Mouse (Mus musculus) megakaryocyte, adult 5-6 weeks (primary cell): ENCODE results near the gene Mb21d2. TPM values are rescaled to one million over a fixed set of nuclear protein-coding genes. Genes with fewer than 3 reads are reported as not detected.

Experiments
- ATAC-seq: 2 replicates; pipeline ENCODE4 v1.8.0; 2016; ENCODE audit warnings: mild to moderate bottlenecking, inconsistent platforms; ENCODE audit not compliant: poor library complexity, severe bottlenecking
- total RNA-seq, 2 experiments: library from RNA; stranded (forward) in 1 of 2; stranded (reverse) in 1 of 2; fragments of 153-499, 151-499 nt in 1 of 2; fragments of 221-1000, 200-1000 nt in 1 of 2; gene quantifications; 2 replicates each; pipeline versions ENCODE4 v1.2.3 to v1.2.4; 2015 to 2017

The Mb21d2 gene
- total RNA-seq, 2 experiments from 2014 or later = not detected

DNA sequence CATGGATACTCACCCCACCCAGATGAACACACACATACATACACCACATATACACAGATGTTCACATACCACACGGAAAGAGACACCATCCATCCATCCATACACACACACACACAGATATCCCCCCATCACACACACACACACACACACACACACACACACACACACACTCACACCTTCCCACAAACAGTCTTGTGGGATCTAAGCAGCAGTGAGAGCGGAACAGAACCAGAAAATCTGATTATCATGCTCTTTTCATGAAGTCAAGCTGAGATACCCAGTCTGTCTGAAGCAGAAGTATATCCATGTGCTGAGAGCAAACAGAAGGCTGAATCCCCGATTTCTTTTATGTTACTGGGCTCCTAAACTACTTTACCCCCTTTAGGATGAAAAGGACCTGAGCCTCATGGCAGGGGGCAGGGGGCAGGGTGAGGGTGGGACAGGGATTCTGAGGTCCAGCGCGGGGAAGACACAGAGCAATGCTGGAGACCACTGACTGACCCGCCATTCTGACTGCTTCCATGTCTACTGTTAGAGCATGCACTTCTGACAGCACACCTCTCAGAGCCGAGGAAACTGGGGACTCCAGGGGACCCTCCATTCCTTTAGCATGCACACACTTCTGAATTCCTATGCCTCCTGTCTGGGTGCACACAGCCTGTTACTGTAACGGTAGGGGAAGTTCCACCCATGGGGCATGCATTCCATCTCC, 62.7 kb downstream of the Mb21d2 start:
- no peak for ATAC-seq

GRCm38 (mm10) chr16:28863616-28864015, 65.9 kb downstream of the Mb21d2 start:
- no peak for ATAC-seq

DNA sequence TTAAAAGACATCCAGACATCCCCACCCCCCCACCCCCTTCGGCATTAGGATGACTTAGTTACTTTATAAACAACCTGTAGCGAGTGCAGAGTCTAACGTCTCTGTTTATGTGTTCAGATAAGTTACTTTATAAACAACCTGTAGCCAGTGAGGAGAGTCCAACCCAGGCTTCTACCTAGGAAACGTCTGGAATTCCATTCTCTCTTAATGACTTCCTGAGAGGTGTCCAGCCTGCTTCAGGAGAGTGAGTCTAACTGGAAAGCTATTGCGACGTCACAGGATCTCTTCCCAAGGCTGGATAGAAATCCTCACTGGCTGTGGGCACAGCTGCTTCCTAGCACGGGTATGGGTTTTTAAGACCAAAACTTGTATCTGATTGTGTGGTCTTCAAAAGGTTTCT, 67.4 kb downstream of the Mb21d2 start:
- no peak for ATAC-seq

- ATAC-seq = no peak
Measured at GRCm38 (mm10) chr16:28859678-28860077, 69.8 kb downstream of the Mb21d2 start.

GRCm38 (mm10) chr16:28859009-28859288, 70.5 kb downstream of the Mb21d2 start:
- no peak for ATAC-seq

DNA sequence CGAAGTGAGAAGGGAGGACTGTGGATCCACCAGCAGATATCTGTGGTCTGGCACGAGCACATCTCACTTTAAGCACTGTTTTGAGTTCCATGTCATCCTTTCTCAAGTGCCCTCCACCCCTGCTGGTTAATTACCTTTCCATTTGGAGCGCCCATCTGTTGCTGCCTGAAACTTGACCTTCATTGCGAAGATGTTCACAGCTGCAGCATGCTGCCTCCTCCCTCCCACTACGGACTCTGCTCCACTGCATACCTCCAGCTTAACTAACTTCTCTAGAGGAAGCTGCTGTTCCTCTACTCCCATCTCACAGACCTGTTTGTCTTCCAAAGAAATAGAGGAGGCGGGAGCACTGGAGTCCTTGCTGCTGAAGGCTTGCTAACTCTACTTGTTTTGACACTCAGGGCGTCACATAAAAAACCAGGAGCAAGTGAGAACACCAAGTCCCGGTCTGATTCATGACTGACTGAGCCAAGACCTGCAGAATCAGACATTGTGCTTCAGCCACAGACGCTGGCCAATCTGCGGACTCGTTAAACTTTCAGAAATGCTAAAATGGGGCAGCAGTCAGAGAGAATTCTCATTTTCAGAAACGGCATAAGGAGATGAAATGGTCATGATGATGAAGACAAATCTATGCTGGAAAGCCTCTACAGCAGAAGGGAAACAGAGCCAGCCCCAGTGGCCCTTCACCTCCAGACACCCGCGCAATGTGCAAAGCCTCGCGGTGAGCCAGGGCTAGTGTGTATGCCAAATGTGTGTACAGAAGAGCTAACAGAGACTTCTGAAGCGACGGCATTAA, 71.1 kb downstream of the Mb21d2 start:
- ATAC-seq = no peak

GRCm38 (mm10) chr16:28851409-28851821, 78.1 kb downstream of the Mb21d2 start:
- ATAC-seq = no peak

GRCm38 (mm10) chr16:28850881-28851280, 78.6 kb downstream of the Mb21d2 start:
- no peak for ATAC-seq

DNA sequence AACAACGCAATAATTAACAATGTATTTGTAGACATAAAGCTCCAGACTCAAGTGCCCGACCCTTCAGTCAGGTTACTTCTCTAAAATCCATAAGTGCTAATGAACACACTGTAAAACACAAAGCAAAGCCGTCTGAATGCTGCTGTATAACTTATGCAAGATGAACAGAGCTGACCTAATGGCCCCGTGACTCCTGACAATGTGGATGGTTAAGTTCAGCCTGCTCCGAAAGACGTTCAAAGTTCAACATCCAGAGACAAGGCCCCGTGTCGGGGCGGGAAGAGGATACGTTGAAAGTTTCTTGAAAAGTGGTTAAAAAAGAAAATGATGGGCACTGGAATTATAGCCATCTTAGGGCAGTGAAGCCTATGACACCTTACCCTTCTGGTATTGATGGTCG, 83.3 kb downstream of the Mb21d2 start:
- no peak for ATAC-seq

DNA sequence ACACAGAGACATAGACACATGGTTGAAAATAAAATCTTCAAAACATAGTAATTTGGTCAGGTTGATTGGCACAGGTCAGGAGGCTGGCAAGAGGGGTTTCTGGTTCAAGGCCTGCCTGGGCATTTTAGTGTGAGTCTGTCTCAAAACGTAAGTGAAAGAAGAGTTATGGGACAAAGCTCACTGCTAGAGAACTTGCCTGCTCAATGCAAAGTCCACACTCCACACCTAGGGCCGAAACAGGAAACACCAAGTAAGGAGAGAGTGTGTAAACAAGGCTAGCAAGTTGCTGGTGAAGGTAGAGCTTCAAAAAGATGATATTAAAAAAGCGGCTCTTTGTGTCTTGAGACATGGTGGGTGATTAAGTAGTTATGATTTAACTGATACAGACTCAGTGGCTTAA, 84.1 kb downstream of the Mb21d2 start:
- ATAC-seq = no peak

DNA sequence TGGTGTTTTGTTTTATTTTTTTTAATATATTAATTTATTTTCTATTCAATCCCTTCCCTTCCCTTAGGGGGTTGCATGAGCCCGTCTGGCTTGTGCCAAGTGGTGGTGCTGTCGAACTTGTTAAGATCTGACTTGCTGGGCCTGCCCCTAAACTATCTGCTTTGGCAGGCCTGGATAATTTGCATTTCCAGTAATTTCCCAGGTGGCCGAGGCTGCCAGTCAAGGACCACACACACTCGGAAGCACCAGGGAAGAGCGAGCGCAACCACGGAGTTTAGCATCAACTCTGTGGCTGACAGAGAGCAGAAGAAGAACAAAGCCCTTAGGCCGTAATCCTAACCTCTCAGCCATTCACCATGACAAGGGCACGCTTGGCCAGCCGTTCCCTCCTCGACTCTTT, 88.4 kb downstream of the Mb21d2 start:
- ATAC-seq = no peak

DNA sequence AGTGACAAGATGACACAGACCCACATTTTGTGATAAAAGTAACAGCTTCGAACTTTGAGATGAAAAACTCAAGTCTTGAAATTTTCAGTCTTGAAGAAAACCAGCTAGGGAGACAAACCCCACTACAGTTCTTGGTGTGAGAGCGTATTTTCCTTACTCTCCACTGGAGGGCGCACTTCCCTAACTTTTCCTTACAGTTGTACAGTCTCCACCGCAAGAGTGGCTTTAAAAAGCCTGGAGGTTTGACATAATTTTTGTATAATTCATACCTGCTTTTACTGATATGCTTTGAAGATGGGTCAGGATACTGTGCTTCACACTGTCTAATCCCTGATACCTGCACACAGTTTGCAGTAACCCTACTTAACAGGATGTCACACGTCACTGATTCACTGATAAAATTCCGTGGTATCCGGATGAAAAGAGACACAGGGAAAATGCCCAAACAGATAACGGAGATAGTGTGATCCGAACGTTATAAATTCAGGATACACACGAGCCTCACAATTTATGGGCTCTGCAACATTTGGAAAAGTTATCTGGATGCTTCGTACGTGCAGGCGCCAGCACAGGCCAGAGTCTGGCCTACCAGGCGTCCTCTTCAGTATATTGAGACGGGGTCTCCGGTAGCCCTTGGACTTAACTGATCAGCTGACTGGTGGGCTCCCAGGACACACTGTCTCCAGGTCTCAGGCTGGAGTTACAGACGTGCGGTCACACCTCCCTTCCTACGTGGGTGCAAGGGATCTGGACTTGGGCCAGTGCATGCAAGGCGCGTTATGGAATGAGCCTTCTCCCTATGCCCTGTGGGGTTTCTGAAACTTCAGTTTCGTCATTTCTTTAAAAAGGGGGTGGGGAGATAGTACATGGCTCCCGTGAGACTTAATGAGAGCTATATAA, 89.1 kb downstream of the Mb21d2 start:
- ATAC-seq = no peak

DNA sequence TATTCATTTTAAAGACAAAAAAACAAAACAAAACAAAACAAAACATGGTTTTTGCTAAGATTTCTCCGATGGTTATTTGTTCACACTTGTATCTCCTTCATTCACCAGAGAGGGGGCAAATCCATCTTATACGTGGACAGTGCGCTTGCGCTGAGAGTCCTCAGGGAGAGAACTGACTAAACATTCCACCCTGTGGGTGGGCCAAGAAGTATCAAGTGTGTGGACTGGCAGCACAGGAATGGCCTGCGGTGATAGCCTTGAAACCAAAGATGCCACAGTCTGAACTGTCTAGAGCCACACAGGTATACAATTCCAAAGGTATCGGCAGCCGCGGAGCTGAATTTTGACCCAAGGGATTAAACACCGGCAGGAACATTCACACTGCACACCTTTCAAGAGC, 89.9 kb downstream of the Mb21d2 start:
- ATAC-seq = no peak

DNA sequence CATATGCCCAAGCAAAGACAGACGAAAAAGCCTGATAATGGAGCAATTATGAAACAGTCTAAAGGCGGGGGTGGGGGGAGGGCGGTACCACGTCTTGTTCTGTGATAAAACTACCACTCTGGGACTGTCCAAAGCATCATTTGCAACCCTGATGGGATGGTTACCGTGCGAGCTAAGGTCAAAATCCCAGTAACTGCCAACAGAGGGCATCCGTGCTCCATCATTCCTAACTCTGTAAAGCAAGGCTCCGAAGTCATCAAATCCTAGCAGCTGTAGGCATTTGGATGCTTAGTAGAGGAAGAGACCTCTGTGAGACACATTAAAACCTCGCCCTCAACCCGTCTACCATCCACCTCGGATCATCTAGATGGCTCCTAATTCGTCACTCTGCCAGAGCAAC, 91.5 kb downstream of the Mb21d2 start:
- no peak for ATAC-seq

GRCm38 (mm10) chr16:28832085-28832635, 97.3 kb downstream of the Mb21d2 start:
- ATAC-seq = no peak

GRCm38 (mm10) chr16:28829263-28829955, 100.1 kb downstream of the Mb21d2 start:
- no peak for ATAC-seq

DNA sequence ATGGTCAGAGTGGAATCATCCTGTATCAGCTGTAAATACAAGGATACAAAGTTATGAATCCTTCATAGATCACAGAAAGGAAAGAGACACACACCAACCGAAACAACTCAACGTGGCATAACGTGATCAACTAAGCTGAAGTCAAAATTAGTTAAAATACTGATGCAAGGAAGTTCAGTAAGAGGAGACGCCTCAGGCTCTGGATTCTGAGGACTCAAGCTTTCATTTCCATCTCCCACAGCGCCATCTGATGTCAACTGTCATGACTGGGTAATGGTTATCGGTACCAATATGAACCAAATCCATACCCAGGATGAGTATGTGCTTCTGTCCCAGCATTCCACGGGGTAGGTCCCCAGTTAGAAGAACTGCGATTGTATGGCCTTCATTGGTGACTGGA, 104.7 kb downstream of the Mb21d2 start:
- no peak for ATAC-seq

GRCm38 (mm10) chr16:28821774-28822173, 107.7 kb downstream of the Mb21d2 start:
- ATAC-seq = no peak

- ATAC-seq = no peak
Measured at GRCm38 (mm10) chr16:28818749-28819285, 110.7 kb downstream of the Mb21d2 start.

DNA sequence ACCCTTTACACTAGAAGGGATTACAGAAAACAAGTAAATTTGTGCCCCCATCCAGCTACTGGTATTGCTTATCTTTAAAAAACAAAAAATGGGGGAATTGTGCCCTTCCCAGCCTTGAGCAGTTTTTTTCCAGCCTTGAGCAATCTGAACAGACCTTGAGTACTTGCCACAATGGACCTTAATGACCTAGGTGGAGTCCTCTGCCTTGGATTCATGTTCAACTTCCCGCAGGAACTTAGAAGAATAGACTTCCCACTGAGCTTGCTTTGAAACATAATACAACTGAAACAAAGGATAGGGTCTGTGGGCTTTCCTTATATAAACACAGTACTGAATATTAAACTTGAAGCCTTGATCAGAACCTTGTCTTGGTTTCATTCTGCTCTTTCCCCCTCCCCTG, 116.2 kb downstream of the Mb21d2 start:
- no peak for ATAC-seq
